Mouse (Mus musculus): ENCODE data around the gene Il31ra. TPM values are rescaled to one million over a fixed set of nuclear protein-coding genes. Genes with fewer than 3 reads are reported as not detected.
"Not testable (repeated sequence)": the region's sequence is repeated elsewhere in the genome, so short reads cannot be mapped to it uniquely, and the experiment has no call there.

Il31ra gene
- polyA plus RNA-seq (2016; fragmentation: Nextera tagmentation; extraction: Ambion mirVana), result not detected in 2 replicates

DNA sequence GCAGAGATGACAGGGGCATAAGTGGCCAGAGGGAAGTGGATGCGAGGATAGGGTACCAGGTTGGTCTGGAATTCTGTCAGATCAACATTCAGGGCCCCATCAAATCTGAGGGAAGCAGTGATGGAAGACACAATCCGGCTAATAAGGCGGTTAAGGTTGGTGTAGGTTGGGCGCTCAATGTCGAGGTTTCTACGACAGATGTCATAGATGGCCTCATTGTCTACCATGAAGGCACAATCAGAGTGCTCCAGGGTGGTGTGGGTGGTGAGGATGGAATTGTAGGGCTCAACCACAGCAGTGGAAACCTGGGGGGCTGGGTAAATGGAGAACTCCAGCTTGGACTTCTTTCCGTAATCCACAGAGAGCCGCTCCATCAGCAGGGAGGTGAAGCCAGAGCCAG, at the start of gene Il31ra:
Gene Il31ra, minus strand, starts transcription at position 101 of the 400 bp plus-strand sequence.
- WGBS, result 98% methylated on average over 6 of the region's 8 CpGs
- not testable (repeated sequence) for H3K9me3 ChIP-seq (replicated peaks); H3K27me3 ChIP-seq; H3K4me3 ChIP-seq; H3K36me3 ChIP-seq; H3K9ac ChIP-seq; H3K4me2 ChIP-seq (replicated peaks); H3K4me1 ChIP-seq; ATAC-seq (ENCODE audit: low FRiP score); H3K27ac ChIP-seq

DNA sequence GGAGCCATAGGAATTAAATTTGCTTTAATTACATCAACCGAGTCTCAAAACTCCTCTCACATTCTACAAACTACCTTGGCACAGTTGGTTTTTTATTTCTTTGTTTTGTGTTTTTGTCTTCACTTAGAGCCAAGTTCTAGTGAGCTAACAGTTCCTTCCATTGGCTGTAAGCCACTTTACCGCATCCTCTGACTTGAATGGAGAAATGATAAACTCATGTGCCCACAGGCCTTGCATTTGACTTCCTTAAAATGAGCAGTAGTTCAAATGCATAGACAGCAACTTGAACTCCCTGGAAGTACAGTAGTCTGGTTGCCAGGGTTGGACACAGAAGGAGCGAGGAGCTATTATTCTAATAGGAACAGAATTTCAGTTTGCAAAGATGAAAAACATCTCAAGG, 48.7 kb upstream of the Il31ra start:
- no peak overlapping the region for H3K4me3 ChIP-seq
- no peaks in the 10 kb centered on the region for H3K4me1 ChIP-seq
- WGBS, result 93% methylated on average over 3 of the region's 3 CpGs
- no peak overlapping the region for H3K9ac ChIP-seq
- no peaks in the 10 kb centered on the region for H3K27me3 ChIP-seq
- ATAC-seq (ENCODE audit: low FRiP score), result no peak
- H3K9me3 ChIP-seq (replicated peaks), result no peaks in the 10 kb centered on the region
- H3K27ac ChIP-seq, result no peak overlapping the region
- H3K4me2 ChIP-seq (replicated peaks), result no peak overlapping the region
- H3K36me3 ChIP-seq, result no peaks in the 10 kb centered on the region

DNA sequence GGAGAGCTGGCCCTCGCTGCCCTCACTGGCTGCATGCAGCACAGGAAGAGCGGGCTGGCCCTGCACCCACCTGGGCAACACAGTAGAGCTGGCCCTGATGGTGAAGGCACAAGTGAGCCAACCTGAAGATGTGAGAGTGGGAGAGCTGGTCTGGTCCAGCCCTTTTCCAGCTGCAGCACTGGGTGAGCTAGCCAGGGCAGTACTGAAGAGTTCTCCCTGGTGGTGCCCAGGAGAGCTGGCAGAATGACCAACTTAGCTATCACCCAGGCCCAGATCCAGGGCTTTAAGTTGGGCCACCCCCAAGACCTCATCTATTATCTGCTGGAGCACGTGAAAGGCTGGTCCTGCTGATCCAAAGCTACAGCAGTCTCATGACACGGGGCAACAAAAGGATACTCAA, 45.0 kb upstream of the Il31ra start:
- H3K27me3 ChIP-seq, result no peaks in the 10 kb centered on the region
- H3K4me1 ChIP-seq, result no peaks in the 10 kb centered on the region
- H3K4me2 ChIP-seq (replicated peaks), result no peak overlapping the region
- WGBS, result 61% methylated on average over 4 of the region's 4 CpGs
- no peak overlapping the region for H3K27ac ChIP-seq
- ATAC-seq (ENCODE audit: low FRiP score), result no peak
- H3K4me3 ChIP-seq, result no peak overlapping the region
- H3K9ac ChIP-seq, result no peak overlapping the region
- no peaks in the 10 kb centered on the region for H3K36me3 ChIP-seq
- H3K9me3 ChIP-seq (replicated peaks), result no peaks in the 10 kb centered on the region

DNA sequence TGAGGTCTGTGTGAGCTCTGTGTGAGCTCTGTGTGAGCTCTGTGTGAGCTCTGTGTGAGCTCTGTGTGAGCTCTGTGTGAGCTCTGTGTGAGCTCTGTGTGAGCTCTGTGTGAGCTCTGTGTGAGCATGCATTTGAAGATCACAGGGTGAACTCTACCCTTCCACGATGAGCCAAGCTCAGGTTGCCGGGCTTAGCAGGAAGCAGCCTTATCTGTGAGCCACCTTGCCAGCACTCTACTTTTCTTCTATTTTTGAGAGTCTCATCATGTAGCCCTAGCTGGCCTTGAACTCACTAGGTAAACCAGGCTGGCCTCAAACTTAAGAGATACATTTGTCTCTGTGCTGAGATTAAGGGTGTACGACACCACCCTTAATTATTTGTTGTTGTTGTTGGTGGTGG, 42.3 kb upstream of the Il31ra start:
- no peak overlapping the region for H3K27ac ChIP-seq
- ATAC-seq (ENCODE audit: low FRiP score), result no peak
- 43% methylated on average over 3 of the region's 3 CpGs for WGBS

DNA sequence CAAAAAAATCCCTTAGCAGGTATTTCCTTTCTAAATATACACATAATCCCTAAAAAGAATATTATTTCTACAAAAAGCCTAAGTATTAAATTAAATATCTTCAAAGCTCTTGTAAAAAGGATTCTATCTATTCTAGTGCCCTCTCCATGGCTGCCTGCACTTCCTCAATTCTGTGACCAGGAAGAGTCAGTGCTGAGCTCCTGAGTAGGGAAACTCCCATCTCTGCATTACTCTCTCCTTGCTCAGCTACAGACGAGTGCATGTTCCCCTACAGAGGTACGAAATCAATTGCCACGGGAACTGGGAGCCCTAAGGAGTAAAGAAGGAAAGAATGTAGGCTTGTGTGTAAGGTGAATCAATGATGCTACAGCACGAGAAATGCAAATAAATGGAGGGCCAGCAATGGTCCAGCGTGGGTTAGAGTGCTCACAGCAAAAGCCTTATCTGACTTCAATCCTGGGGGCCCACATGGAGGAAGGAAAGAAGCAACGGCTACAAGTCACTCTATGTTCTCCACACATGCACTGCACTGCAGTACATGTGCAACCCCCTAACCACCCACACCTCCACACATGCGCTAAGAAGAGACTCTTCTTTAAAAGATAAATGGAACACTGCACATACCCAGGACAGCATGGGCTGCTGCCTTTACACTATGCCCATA, 41.1 kb upstream of the Il31ra start:
- H3K4me2 ChIP-seq (replicated peaks), result no peak overlapping the region
- H3K4me3 ChIP-seq, result no peak overlapping the region
- H3K36me3 ChIP-seq, result no peaks in the 10 kb centered on the region
- H3K27me3 ChIP-seq, result no peaks in the 10 kb centered on the region
- H3K4me1 ChIP-seq, result no peaks in the 10 kb centered on the region
- no peak for ATAC-seq (ENCODE audit: low FRiP score)
- no peak overlapping the region for H3K9ac ChIP-seq
- no peaks in the 10 kb centered on the region for H3K9me3 ChIP-seq (replicated peaks)
- 61% methylated on average over 7 of the region's 7 CpGs for WGBS
- H3K27ac ChIP-seq, result no peak overlapping the region

More for the DNA sequence above, 42.3 kb upstream of the Il31ra start:
- no peak overlapping the region for H3K9ac ChIP-seq
- H3K4me2 ChIP-seq (replicated peaks), result no peak overlapping the region
- no peaks in the 10 kb centered on the region for H3K36me3 ChIP-seq
- H3K27me3 ChIP-seq, result no peaks in the 10 kb centered on the region
- no peaks in the 10 kb centered on the region for H3K4me1 ChIP-seq
- no peak overlapping the region for H3K4me3 ChIP-seq
- H3K9me3 ChIP-seq (replicated peaks), result no peaks in the 10 kb centered on the region

DNA sequence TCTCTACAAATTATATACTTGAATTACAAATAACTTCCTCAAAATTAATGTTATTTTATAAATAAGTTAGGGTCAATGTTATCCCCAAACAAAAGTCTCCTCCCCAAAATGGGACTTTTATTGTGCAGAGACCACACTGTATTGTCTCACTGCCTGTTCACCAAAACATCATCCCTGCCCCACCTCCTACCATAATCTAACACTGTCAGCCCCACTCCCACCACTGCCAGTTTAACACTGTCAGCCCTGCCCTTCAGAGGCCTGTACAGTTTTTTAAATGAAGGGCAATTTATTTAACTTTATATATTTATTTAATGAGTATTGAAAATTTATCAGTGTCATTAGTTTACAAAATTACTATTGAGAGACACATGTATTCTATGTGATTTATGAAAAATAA, 31.4 kb upstream of the Il31ra start:
- Histone ChIP-seq H3K4me2 (replicated peaks) (no peak overlapping the region), H3K9me3 (replicated peaks) (no peaks in the 10 kb centered on the region), H3K4me1 (no peaks in the 10 kb centered on the region), H3K36me3 (no peaks in the 10 kb centered on the region), H3K4me3 (no peak overlapping the region), H3K27me3 (no peaks in the 10 kb centered on the region), H3K27ac (no peak overlapping the region), H3K9ac (no peak overlapping the region)
- no peak for ATAC-seq (ENCODE audit: low FRiP score)

DNA sequence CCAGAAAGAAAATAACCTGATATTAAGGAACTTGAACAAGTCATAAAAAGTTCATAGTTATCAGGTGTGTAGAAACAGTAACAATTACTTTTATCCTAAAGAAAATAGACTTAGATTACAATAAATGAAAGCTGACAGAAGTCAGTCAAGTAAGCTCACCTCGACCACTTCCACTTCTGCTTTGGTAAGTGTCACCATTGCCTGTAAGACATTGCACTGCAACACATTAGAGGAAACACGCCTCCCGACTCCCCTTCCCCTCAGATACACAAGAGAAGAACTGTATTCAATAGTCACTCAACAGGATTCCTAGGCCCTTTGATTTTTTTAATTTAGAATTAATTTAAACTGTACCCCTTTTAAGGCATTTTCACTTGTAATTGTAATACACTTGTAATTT, 30.5 kb upstream of the Il31ra start:
- H3K4me1 ChIP-seq, result no peaks in the 10 kb centered on the region
- H3K9ac ChIP-seq, result no peak overlapping the region
- no peaks in the 10 kb centered on the region for H3K9me3 ChIP-seq (replicated peaks)
- no peak overlapping the region for H3K4me3 ChIP-seq
- 81% methylated on average over 3 of the region's 3 CpGs for WGBS
- H3K36me3 ChIP-seq, result no peaks in the 10 kb centered on the region
- no peak overlapping the region for H3K4me2 ChIP-seq (replicated peaks)
- H3K27ac ChIP-seq, result no peak overlapping the region
- no peaks in the 10 kb centered on the region for H3K27me3 ChIP-seq
- ATAC-seq (ENCODE audit: low FRiP score), result no peak

DNA sequence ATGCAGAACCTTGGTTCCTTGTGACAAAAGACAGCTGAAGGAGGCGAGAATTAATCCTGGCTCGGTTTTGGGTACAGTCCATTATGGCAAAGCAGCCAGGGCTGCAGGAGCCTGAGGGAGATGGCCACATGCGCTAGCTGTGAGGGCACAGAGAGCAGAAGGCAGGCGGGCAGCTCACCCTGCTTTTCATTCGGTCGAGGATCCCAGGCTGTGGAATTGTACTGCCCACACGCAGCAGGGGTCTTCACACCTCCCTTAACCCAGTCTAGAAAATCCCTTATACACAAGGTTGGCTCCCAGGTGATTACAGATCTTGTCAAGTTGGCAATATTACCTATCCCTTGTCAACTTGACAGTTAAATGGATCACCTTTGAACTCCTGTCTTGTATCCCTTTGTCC, 29.5 kb upstream of the Il31ra start:
- no peak for ATAC-seq (ENCODE audit: low FRiP score)
- H3K9ac ChIP-seq, result no peak overlapping the region
- no peaks in the 10 kb centered on the region for H3K36me3 ChIP-seq
- H3K27ac ChIP-seq, result no peak overlapping the region
- H3K4me3 ChIP-seq, result no peak overlapping the region
- no peaks in the 10 kb centered on the region for H3K27me3 ChIP-seq
- no peaks in the 10 kb centered on the region for H3K9me3 ChIP-seq (replicated peaks)
- 64% methylated on average over 7 of the region's 7 CpGs for WGBS
- H3K4me1 ChIP-seq, result no peaks in the 10 kb centered on the region
- no peak overlapping the region for H3K4me2 ChIP-seq (replicated peaks)

DNA sequence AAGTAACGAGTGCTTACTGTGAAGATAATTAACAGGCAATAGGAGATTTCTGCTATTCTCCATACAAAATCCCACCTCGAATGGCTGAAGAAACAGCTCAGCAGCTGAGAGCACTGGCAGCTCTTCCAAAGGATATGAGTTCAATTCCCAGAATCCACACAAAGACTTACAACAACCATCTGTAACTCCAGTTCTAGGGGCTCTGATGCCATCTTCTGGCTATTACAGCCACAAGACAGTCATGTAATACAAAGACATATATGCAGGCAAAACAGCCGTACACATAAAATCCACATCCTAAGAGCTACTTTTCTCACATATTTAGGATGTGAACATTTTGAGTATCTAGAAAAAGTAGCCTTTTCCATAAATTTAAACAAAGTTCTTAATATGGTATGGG, 27.4 kb upstream of the Il31ra start:
- Histone ChIP-seq H3K9me3 (replicated peaks) (no peaks in the 10 kb centered on the region), H3K4me2 (replicated peaks) (no peak overlapping the region), H3K27ac (no peak overlapping the region), H3K4me3 (no peak overlapping the region), H3K4me1 (no peaks in the 10 kb centered on the region), H3K9ac (no peak overlapping the region), H3K27me3 (no peaks in the 10 kb centered on the region), H3K36me3 (no peaks in the 10 kb centered on the region)
- ATAC-seq (ENCODE audit: low FRiP score), result no peak
- 87% methylated on average over 3 of the region's 3 CpGs for WGBS

DNA sequence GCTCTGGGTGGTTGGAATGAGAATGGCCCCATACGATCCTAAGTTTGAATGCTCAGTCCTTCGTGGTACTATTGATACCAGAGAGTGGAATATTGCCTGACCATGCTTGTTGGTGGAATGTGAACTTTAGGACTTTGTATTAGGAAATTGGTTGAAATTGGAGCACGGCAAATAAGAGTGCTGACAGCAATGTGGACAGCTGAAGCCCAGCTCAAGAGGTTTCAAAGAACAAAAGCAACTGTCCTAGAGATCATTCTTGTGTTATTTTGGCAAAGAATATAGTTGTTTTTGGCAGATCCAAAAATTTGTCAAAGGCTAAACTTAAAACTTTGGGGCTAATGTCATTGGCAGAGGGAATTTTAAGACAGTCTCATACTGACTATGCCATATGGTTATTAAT, 14.4 kb upstream of the Il31ra start:
- H3K36me3 ChIP-seq, result no peaks in the 10 kb centered on the region
- H3K9me3 ChIP-seq (replicated peaks), result no peaks in the 10 kb centered on the region
- 89% methylated on average over 3 of the region's 3 CpGs for WGBS
- H3K4me2 ChIP-seq (replicated peaks), result no peak overlapping the region
- ATAC-seq (ENCODE audit: low FRiP score), result no peak
- no peaks in the 10 kb centered on the region for H3K27me3 ChIP-seq
- H3K4me1 ChIP-seq, result no peaks in the 10 kb centered on the region
- no peak overlapping the region for H3K27ac ChIP-seq
- H3K9ac ChIP-seq, result no peak overlapping the region
- no peak overlapping the region for H3K4me3 ChIP-seq

DNA sequence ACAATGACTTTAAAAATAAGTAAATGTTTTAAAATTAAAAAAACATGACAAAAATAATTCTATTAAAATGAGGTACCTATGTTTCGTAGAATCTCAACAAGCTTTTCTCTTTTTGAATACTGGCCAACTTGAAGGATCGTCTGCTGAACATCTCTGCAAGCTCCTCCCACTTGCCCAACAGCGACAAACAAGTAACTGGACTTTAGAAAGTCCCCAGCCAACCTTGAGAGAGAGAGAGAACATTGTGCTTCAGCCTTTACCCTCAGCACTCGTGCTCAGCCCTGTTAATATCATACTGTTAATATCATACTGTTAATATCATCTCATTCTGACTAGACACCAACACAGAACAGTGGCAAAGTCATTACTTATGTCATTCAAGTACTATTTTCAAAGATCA, 10.3 kb upstream of the Il31ra start:
- whole genome bisulfite sequencing, result 77% methylated on average over 4 of the region's 4 CpGs

DNA sequence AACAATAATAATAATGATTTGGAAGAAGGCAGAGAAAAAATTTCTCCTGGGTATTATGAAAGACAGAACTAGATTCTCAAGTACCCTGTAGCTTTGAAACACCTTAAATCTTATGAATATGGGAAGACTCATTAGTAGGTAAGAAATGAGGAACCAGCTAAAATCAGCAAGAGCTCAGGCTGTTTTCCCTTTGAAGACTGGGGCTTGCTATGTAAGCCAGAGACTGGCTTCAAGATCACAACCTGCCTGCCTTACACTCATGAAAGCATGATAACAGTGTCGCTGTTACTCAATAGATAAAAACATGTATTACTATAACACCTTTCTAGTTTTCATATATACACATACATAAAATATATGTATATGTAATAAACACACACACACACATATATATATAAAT, 9.7 kb upstream of the Il31ra start:
- H3K27me3 ChIP-seq, result no peaks in the 10 kb centered on the region
- 90% methylated on average over 1 of the region's 1 CpGs for WGBS
- H3K4me3 ChIP-seq, result no peak overlapping the region
- H3K4me2 ChIP-seq (replicated peaks), result no peak overlapping the region
- no peaks in the 10 kb centered on the region for H3K9me3 ChIP-seq (replicated peaks)
- no peaks in the 10 kb centered on the region for H3K4me1 ChIP-seq
- no peak for ATAC-seq (ENCODE audit: low FRiP score)
- no peak overlapping the region for H3K27ac ChIP-seq
- H3K9ac ChIP-seq, result no peak overlapping the region
- no peaks in the 10 kb centered on the region for H3K36me3 ChIP-seq

More for the DNA sequence above, 10.3 kb upstream of the Il31ra start:
- no peak overlapping the region for H3K9ac ChIP-seq
- ATAC-seq (ENCODE audit: low FRiP score), result no peak
- H3K9me3 ChIP-seq (replicated peaks), result no peaks in the 10 kb centered on the region
- no peak overlapping the region for H3K4me2 ChIP-seq (replicated peaks)
- H3K27ac ChIP-seq, result no peak overlapping the region
- H3K36me3 ChIP-seq, result no peaks in the 10 kb centered on the region
- no peak overlapping the region for H3K4me3 ChIP-seq
- no peaks in the 10 kb centered on the region for H3K27me3 ChIP-seq
- no peaks in the 10 kb centered on the region for H3K4me1 ChIP-seq

DNA sequence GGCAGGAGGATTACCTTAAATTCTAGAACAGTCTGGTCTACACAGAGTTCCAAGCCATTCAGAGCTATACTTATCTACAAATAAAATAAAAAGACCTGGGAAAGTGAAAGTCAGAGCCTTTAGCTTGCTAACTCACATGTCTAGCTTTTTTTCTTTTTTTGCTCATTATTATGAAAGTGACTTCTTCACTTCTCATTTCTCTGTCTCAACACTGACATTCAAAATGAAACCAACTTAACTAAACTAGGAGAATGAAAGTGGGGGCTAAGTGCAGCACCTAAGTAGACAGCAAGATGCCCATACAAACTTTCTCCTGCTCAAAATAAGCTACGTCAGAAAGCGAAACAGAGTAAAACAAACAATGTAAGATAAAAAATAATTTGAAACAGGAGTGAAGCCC, 8.4 kb upstream of the Il31ra start:
- no peak for ATAC-seq (ENCODE audit: low FRiP score)
- WGBS, result 93% methylated on average over 2 of the region's 2 CpGs
- Histone ChIP-seq H3K9ac (no peak overlapping the region), H3K36me3 (no peaks in the 10 kb centered on the region), H3K4me1 (no peaks in the 10 kb centered on the region), H3K9me3 (replicated peaks) (no peaks in the 10 kb centered on the region), H3K4me2 (replicated peaks) (no peak overlapping the region), H3K27ac (no peak overlapping the region), H3K27me3 (no peaks in the 10 kb centered on the region), H3K4me3 (no peak overlapping the region)
